8 mouse cellular contexts compared by ENCODE assay signal in the genomic region with DNA sequence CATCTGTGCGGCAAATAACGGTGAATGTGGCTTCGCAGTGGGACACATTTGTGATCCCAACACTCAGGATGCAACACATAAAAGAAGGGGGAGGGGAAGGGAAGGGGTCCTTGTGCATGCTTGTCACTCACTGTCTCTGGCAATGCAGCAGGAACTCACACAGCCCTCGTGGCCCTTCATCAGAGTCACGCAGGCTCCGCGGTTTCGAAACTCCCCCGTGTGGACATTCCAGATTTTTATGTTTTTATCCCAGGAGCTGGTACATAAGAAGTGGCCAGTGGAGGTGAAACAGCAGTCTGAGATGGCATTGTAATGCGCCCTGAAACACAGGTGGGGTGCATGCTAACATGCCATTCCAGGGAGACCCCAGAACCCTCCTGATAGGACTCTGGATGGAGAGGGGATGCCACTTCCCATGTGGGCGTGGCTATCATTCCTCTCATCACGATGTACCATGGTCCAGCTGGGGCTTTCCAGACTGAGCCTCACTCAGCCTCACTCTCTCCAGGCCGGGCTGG. TPM values are rescaled to one million over a fixed set of nuclear protein-coding genes. Genes with fewer than 3 reads are reported as not detected.
DNase-seq lines count a peak whose midpoint lies in the region; ATAC-seq lines count a peak whose summit lies in the region.

No protein-coding gene starts in this region.

- intact Hi-C loops in left cerebral cortex, postnatal 14 days (cut with DNase I) = no loop called here

- H3K9ac ChIP-seq in embryonic facial prominence, embryonic 15.5 days = no peak overlapping the region

- H3K36me3 ChIP-seq in embryonic facial prominence, embryonic 15.5 days = no peaks in the 10 kb centered on the region
- H3K36me3 ChIP-seq in hindbrain, embryonic 10.5 days = no peaks in the 10 kb centered on the region
- no peaks in the 10 kb centered on the region for H3K36me3 ChIP-seq in midbrain, embryonic 10.5 days

- no peaks in the 10 kb centered on the region for H3K9me3 ChIP-seq in embryonic facial prominence, embryonic 15.5 days (replicated peaks)
- H3K9me3 ChIP-seq in hindbrain, embryonic 10.5 days = no peaks in the 10 kb centered on the region
- H3K9me3 ChIP-seq in midbrain, embryonic 10.5 days (replicated peaks) = no peaks in the 10 kb centered on the region

- no peak overlapping the region for H3K27ac ChIP-seq in embryonic facial prominence, embryonic 15.5 days (replicated peaks)
- peak overlapping the region; percentile 56; the same call in 1 of the 2 replicates for H3K27ac ChIP-seq in hindbrain, embryonic 10.5 days
- H3K27ac ChIP-seq in midbrain, embryonic 10.5 days (replicated peaks) = peak overlapping the region; percentile 55

- WGBS in embryonic facial prominence, embryonic 15.5 days = 7% methylated on average over 13 of the region's 13 CpGs
- WGBS in hindbrain, embryonic 10.5 days = 7% methylated on average over 13 of the region's 13 CpGs
- WGBS in midbrain, embryonic 10.5 days = 10% methylated on average over 13 of the region's 13 CpGs

- peak overlapping the region; percentile 41 for H3K4me2 ChIP-seq in embryonic facial prominence, embryonic 15.5 days (replicated peaks)

- H3K4me1 ChIP-seq in embryonic facial prominence, embryonic 15.5 days = peaks cover 6% of the 10 kb centered on the region; the same call in 1 of the 2 replicates
- H3K4me1 ChIP-seq in hindbrain, embryonic 10.5 days (replicated peaks) = peaks cover 9% of the 10 kb centered on the region
- H3K4me1 ChIP-seq in midbrain, embryonic 10.5 days = peaks cover 9% of the 10 kb centered on the region

- H3K27me3 ChIP-seq in embryonic facial prominence, embryonic 15.5 days = no peaks in the 10 kb centered on the region
- H3K27me3 ChIP-seq in hindbrain, embryonic 10.5 days (ENCODE audit: insufficient read depth, poor library complexity, severe bottlenecking) = no peaks in the 10 kb centered on the region
- H3K27me3 ChIP-seq in midbrain, embryonic 10.5 days (ENCODE audit: low read depth, poor library complexity, severe bottlenecking) = no peaks in the 10 kb centered on the region

- DNase-seq in ES-CJ7 (ENCODE audit: low read depth, low spot score) = peak; percentile 57
- peak; percentile 39 to 61 for DNase-seq in adrenal gland, postnatal 36 days
- peak; percentile 57 for DNase-seq in hindbrain, embryonic 10.5 days (ENCODE audit: low spot score)
- DNase-seq in left cerebral cortex, postnatal 14 days (ENCODE audit: low spot score in 2 of 2) = peak; percentile 62 to 64
- DNase-seq in midbrain, embryonic 10.5 days (ENCODE audit: low spot score) = peak; percentile 52
- no peak for DNase-seq in T-cell, adult 2 months (ENCODE audit: low spot score)
- no peak for DNase-seq in gastrocnemius, postnatal 25 days

- peak; percentile 54 for ATAC-seq in embryonic facial prominence, embryonic 15.5 days (ENCODE audit: insufficient number of reproducible peaks, low FRiP score, low TSS enrichment, low read depth)

- H3K4me3 ChIP-seq in embryonic facial prominence, embryonic 15.5 days (replicated peaks) = peak overlapping the region; percentile 24
- H3K4me3 ChIP-seq in hindbrain, embryonic 10.5 days = peak overlapping the region; percentile 39
- H3K4me3 ChIP-seq in midbrain, embryonic 10.5 days = peak overlapping the region; percentile 44

RNA-seq across cellular contexts. Expression of a gene that starts 36.8 kb away (rescaled TPM):
- 10 to 100 TPM; 18.4 to 19.3 TPM for total RNA-seq in adrenal gland, postnatal 36 days (2021)
- 11.2 and 11.8 TPM in 2 replicates for polyA plus RNA-seq in embryonic facial prominence, embryonic 15.5 days (2015; fragmentation: Nextera tagmentation; extraction: Ambion mirVana)
- polyA plus RNA-seq in hindbrain, embryonic 10.5 days (2016; fragmentation: Nextera tagmentation; extraction: Ambion mirVana) = 13.1 and 13.7 TPM in 2 replicates
- total RNA-seq in left cerebral cortex, postnatal 14 days (2021) = 10 to 100 TPM; 83.8 to 84.6 TPM
- 11.9 and 13.5 TPM in 2 replicates for polyA plus RNA-seq in midbrain, embryonic 10.5 days (2016; fragmentation: Nextera tagmentation; extraction: Ambion mirVana)
- total RNA-seq in gastrocnemius, postnatal 25 days (2021) = 1 to 10 TPM; 7.6 to 8.2 TPM

Comparison
In these comparisons a context has a peak if more than half of its experiments do, and no peak if none do; other contexts are left out.
1. DNase-seq: peak in ES-CJ7 (single experiment), adrenal gland, postnatal 36 days (2 of 2), hindbrain, embryonic 10.5 days (single experiment), left cerebral cortex, postnatal 14 days (2 of 2) and midbrain, embryonic 10.5 days (single experiment); none in T-cell, adult 2 months (single experiment) and gastrocnemius, postnatal 25 days (single experiment).
2. RNA of a gene that starts 36.8 kb away (total RNA-seq): 83.8 to 84.6 TPM in left cerebral cortex, postnatal 14 days; 18.4 to 19.3 TPM in adrenal gland, postnatal 36 days and 7.6 to 8.2 TPM in gastrocnemius, postnatal 25 days; every median in the first group is over 4 times any median in the second.
3. Peak in every context shown above with its lines, with median percentiles within 50 percentile points of each other: H3K4me3 ChIP-seq.